Mouse (Mus musculus) forebrain, embryonic 13.5 days (tissue): ENCODE data around the gene Nppc. TPM values are rescaled to one million over a fixed set of nuclear protein-coding genes. Genes with fewer than 3 reads are reported as not detected.

Experiments used
- ATAC-seq: fragments of 200-750 bp; cut with Nextera tagmentation; 2 replicates; pipeline ENCODE4 v1.8.0; 2017
- H3K27ac ChIP-seq: fragments of 300-500 bp; sonication (generic); 2 replicates; pipeline ENCODE4 v1.5.1; 2015; ENCODE audit warnings: inconsistent platforms, mild to moderate bottlenecking, moderate library complexity
- H3K27me3 ChIP-seq: fragments of 300-500 bp; sonication (generic); 2 replicates; pipeline ENCODE4 v1.6.1; 2015; ENCODE audit warnings: mild to moderate bottlenecking, inconsistent platforms
- H3K36me3 ChIP-seq: fragments of 300-500 bp; sonication (generic); 2 replicates; pipeline ENCODE4 v1.6.1; 2015; ENCODE audit warnings: mild to moderate bottlenecking, inconsistent platforms; ENCODE audit not compliant: poor library complexity, severe bottlenecking
- H3K4me1 ChIP-seq: fragments of 300-500 bp; sonication (generic); 2 replicates; pipeline ENCODE4 v1.6.1; 2015; ENCODE audit warnings: inconsistent platforms
- H3K4me2 ChIP-seq: fragments of 300-500 bp; sonication (generic); 2 replicates; pipeline ENCODE4 v1.6.1; 2015; ENCODE audit warnings: inconsistent platforms, mild to moderate bottlenecking, moderate library complexity
- H3K4me3 ChIP-seq: fragments of 300-500 bp; sonication (generic); 2 replicates; pipeline ENCODE4 v1.5.1; 2015; ENCODE audit warnings: mild to moderate bottlenecking, inconsistent platforms
- H3K9ac ChIP-seq: fragments of 300-500 bp; sonication (generic); 2 replicates; pipeline ENCODE4 v1.6.1; 2015; ENCODE audit warnings: mild to moderate bottlenecking, inconsistent platforms
- H3K9me3 ChIP-seq: fragments of 300-500 bp; sonication (generic); replicated peaks from 2 replicates; pipeline ENCODE4 v1.6.1; 2016; ENCODE audit warnings: inconsistent platforms
- WGBS: fragments of 180-500 bp; shearing (Covaris S2); methylation state at CpG from one replicate; pipeline ENCODE4 v1.1.7; 2015; 5-methylcytosine and 5-hydroxymethylcytosine counted together
- polyA plus RNA-seq: library from polyadenylated mRNA; unstranded; fragments of >200 nt; fragmentation: Nextera tagmentation; extraction: Ambion mirVana; gene quantifications from 2 replicates; pipeline ENCODE4 v1.2.1, GENCODE M21; 2015

Gene Nppc
- polyA plus RNA-seq, 1 experiment from 2014 or later: 2.6 TPM

GRCm38 (mm10) chr1:86643101-86643809, 27.1 kb downstream of the Nppc start:
- 55% methylated on average over 13 of the region's 13 CpGs for WGBS
- H3K4me3 ChIP-seq: no peak overlapping the region
- H3K36me3 ChIP-seq: no peaks in the 10 kb centered on the region
- H3K27me3 ChIP-seq: no peaks in the 10 kb centered on the region
- no peaks in the 10 kb centered on the region for H3K9me3 ChIP-seq
- H3K4me1 ChIP-seq: no peaks in the 10 kb centered on the region
- H3K4me2 ChIP-seq: no peak overlapping the region
- no peak for ATAC-seq
- no peak overlapping the region for H3K9ac ChIP-seq
- H3K27ac ChIP-seq: no peak overlapping the region

- no peaks in the 10 kb centered on the region for H3K27me3 ChIP-seq
- H3K4me2 ChIP-seq: peak overlapping the region; percentile 37
- no peak overlapping the region for H3K9ac ChIP-seq
- no peaks in the 10 kb centered on the region for H3K36me3 ChIP-seq
- H3K4me1 ChIP-seq: peaks cover 8% of the 10 kb centered on the region
- ATAC-seq: peak; percentile 94
- peak overlapping the region; percentile 12; the same call in 1 of the 2 replicates for H3K4me3 ChIP-seq
- 58% methylated on average over 6 of the region's 6 CpGs for whole genome bisulfite sequencing
- no peak overlapping the region for H3K27ac ChIP-seq
- H3K9me3 ChIP-seq: no peaks in the 10 kb centered on the region
Observed at GRCm38 (mm10) chr1:86634751-86635359, 35.5 kb downstream of the Nppc start.

- peak overlapping the region; percentile 68 for H3K27ac ChIP-seq
- H3K9me3 ChIP-seq: no peaks in the 10 kb centered on the region
- no peaks in the 10 kb centered on the region for H3K27me3 ChIP-seq
- H3K4me2 ChIP-seq: peak overlapping the region; percentile 37
- ATAC-seq: peak; percentile 59
- H3K4me1 ChIP-seq: peaks cover 8% of the 10 kb centered on the region
- H3K36me3 ChIP-seq: no peaks in the 10 kb centered on the region
- peak overlapping the region; percentile 12; the same call in 1 of the 2 replicates for H3K4me3 ChIP-seq
- no peak overlapping the region for H3K9ac ChIP-seq
- 52% methylated on average over 7 of the region's 7 CpGs for WGBS
Observed at GRCm38 (mm10) chr1:86633840-86634750, 36.3 kb downstream of the Nppc start.

GRCm38 (mm10) chr1:86633434-86633833, 36.9 kb downstream of the Nppc start:
- H3K27me3 ChIP-seq: no peaks in the 10 kb centered on the region
- H3K4me3 ChIP-seq: no peak overlapping the region
- H3K36me3 ChIP-seq: no peaks in the 10 kb centered on the region
- peaks cover 8% of the 10 kb centered on the region for H3K4me1 ChIP-seq
- H3K9ac ChIP-seq: no peak overlapping the region
- 50% methylated on average over 3 of the region's 3 CpGs for WGBS
- no peak for ATAC-seq
- 0 out of 2 replicates have a peak overlapping the region, but pooled peaks have one; percentile 5 for H3K27ac ChIP-seq
- no peaks in the 10 kb centered on the region for H3K9me3 ChIP-seq
- no peak overlapping the region for H3K4me2 ChIP-seq

DNA sequence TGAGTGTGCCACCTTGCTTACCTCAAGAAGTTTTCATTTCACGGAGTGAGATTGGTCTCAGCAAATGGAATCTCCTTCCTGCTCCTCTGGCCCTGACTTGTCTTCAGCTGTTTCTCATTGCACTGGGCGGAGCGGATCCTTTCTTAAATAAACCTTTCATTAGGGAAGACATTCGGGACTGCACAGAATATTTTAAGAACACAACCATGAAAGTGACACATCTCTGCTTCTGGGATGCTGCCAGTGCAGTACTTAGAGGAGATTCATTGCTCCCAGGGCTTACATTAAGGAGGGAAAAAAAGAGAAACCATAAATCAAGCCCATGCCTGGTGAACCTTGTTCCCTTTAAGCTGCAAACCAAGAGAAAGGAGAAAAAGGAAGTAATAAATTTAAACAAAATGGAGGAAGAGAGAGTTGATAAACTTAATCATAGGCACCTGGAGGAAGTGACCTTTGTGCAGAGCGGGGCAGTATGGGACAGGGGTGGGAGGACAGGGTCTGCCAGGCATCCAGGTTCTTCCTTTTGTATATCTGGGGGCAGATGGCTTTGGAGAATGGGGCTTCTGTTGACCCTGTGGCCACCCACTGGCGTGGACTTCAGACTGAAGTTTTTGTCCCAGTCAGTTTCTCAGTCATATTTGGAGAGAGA, 37.5 kb downstream of the Nppc start:
- 77% methylated on average over 6 of the region's 6 CpGs for WGBS
- Histone ChIP-seq H3K9ac (no peak overlapping the region), H3K4me1 (peaks cover 8% of the 10 kb centered on the region), H3K9me3 (no peaks in the 10 kb centered on the region), H3K4me3 (no peak overlapping the region), H3K4me2 (no peak overlapping the region), H3K27ac (0 out of 2 replicates have a peak overlapping the region, but pooled peaks have one; percentile 5), H3K27me3 (no peaks in the 10 kb centered on the region), H3K36me3 (no peaks in the 10 kb centered on the region)
- ATAC-seq: no peak

- peaks cover 8% of the 10 kb centered on the region for H3K4me1 ChIP-seq
- H3K4me2 ChIP-seq: no peak overlapping the region
- ATAC-seq: no peak
- H3K36me3 ChIP-seq: no peaks in the 10 kb centered on the region
- H3K9ac ChIP-seq: no peak overlapping the region
- H3K27ac ChIP-seq: no peak overlapping the region
- H3K4me3 ChIP-seq: no peak overlapping the region
- no peaks in the 10 kb centered on the region for H3K27me3 ChIP-seq
- WGBS: 92% methylated on average over 4 of the region's 4 CpGs
- H3K9me3 ChIP-seq: no peaks in the 10 kb centered on the region
Observed at GRCm38 (mm10) chr1:86630527-86630926, 39.8 kb downstream of the Nppc start.

- H3K27ac ChIP-seq: no peak overlapping the region
- peaks cover 8% of the 10 kb centered on the region for H3K4me1 ChIP-seq
- no peaks in the 10 kb centered on the region for H3K27me3 ChIP-seq
- H3K9ac ChIP-seq: no peak overlapping the region
- H3K4me3 ChIP-seq: no peak overlapping the region
- no peaks in the 10 kb centered on the region for H3K9me3 ChIP-seq
- ATAC-seq: no peak
- H3K4me2 ChIP-seq: no peak overlapping the region
- H3K36me3 ChIP-seq: no peaks in the 10 kb centered on the region
- 56% methylated on average over 4 of the region's 4 CpGs for WGBS
Observed at GRCm38 (mm10) chr1:86629936-86630335, 40.4 kb downstream of the Nppc start.

- H3K27ac ChIP-seq: no peak overlapping the region
- H3K36me3 ChIP-seq: no peaks in the 10 kb centered on the region
- 86% methylated on average over 3 of the region's 3 CpGs for WGBS
- H3K4me3 ChIP-seq: no peak overlapping the region
- H3K27me3 ChIP-seq: no peaks in the 10 kb centered on the region
- ATAC-seq: no peak
- no peak overlapping the region for H3K9ac ChIP-seq
- no peaks in the 10 kb centered on the region for H3K9me3 ChIP-seq
- no peak overlapping the region for H3K4me2 ChIP-seq
- no peaks in the 10 kb centered on the region for H3K4me1 ChIP-seq
Observed at GRCm38 (mm10) chr1:86628270-86628669, 42.1 kb downstream of the Nppc start.

DNA sequence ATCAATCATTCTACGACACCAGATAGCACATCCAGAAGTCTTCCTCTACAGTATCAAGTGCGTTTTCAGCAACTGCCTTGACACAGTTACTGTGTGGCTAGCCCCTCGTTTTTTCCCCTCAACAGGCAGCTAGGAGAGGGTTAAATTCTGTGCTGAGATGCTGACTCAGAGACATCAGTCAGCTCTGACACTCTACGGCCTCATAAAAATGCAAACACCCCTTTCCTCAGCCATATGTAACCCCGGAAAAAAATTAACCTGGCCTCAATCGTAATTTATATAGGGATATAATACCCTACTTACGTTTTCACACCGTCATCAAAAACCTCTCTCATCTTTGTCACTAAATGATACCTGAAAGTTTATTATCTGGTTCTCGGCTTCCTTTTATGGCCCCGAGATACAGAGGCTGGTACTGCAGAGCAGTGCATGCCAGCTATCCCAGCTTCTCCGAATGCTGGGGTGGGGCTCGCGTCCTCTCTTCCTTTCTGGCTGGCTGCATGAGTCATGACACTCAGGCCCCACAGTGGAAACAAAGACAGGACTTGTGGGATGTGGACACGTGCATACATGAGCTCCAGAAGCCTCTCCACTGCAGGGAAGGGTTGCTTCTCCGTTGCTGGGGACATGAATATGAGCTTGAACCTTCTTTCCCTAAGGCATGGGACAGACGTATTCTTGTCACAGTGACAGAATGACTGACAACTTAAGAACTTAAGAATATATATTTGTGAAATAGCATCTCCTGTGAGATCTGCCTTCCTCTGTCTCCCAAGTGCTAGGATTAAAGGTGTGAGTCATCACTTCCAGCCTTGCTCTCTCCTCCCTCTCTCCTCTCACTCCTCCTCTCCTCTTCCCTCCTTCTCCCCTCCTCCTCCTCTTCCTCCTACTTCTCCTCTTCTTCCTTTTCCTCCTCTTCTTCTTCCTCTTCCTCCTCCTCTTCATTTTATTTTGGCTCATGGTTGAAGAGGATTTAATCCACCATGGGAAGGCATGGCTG, 47.1 kb downstream of the Nppc start:
- WGBS: 76% methylated on average over 16 of the region's 16 CpGs
- Histone ChIP-seq H3K4me1 (no peaks in the 10 kb centered on the region), H3K27me3 (no peaks in the 10 kb centered on the region), H3K9ac (no peak overlapping the region), H3K4me3 (no peak overlapping the region), H3K9me3 (no peaks in the 10 kb centered on the region), H3K4me2 (no peak overlapping the region), H3K27ac (no peak overlapping the region), H3K36me3 (no peaks in the 10 kb centered on the region)
- no peak for ATAC-seq

GRCm38 (mm10) chr1:86622296-86622695, 48.1 kb downstream of the Nppc start:
- Histone ChIP-seq H3K27ac (no peak overlapping the region), H3K36me3 (no peaks in the 10 kb centered on the region), H3K27me3 (no peaks in the 10 kb centered on the region), H3K9ac (no peak overlapping the region), H3K9me3 (no peaks in the 10 kb centered on the region), H3K4me3 (no peak overlapping the region), H3K4me1 (no peaks in the 10 kb centered on the region), H3K4me2 (no peak overlapping the region)
- ATAC-seq: no peak
- 72% methylated on average over 2 of the region's 2 CpGs for WGBS
